Mouse (Mus musculus) urinary bladder, adult 18-20 months (tissue): ENCODE measurements at regions not wholly inside any gene's neighbourhood (a gene's known extent, or its start where the extent isn't known, plus 50 kb on each side); places are given as distances from the start of the nearest gene placed in this dataset.
"Not testable (repeated sequence)": the region's sequence is repeated elsewhere in the genome, so short reads cannot be mapped to it uniquely, and the experiment has no call there.

Experiments
- DNase-seq, 2 experiments: peaks; one replicate each; pipeline ENCODE4 v3.0.0; 2022; ENCODE audit warnings: low spot score in 2 of 2, mixed read lengths in 2 of 2

DNA sequence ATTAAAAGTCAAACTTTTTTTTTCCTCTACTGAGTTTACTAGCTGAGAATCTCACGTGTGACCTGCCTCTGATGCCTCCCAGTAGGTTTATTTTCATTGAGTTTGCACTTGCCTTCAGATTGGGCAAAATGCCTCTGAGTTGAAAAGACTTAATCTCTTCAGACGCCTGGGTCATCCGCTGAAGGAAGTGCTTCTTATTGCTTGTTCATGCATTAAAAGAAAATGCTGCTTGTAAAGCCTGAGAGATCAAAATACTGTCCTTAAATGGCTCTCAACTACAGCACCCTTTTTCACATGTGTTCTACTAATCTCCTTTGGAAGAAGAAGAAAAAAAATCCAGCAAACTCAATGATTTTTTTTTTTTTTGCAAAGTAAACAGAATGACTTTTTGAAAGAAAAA, 351.5 kb downstream of the Kcnh5 start:
- no peak for DNase-seq

DNA sequence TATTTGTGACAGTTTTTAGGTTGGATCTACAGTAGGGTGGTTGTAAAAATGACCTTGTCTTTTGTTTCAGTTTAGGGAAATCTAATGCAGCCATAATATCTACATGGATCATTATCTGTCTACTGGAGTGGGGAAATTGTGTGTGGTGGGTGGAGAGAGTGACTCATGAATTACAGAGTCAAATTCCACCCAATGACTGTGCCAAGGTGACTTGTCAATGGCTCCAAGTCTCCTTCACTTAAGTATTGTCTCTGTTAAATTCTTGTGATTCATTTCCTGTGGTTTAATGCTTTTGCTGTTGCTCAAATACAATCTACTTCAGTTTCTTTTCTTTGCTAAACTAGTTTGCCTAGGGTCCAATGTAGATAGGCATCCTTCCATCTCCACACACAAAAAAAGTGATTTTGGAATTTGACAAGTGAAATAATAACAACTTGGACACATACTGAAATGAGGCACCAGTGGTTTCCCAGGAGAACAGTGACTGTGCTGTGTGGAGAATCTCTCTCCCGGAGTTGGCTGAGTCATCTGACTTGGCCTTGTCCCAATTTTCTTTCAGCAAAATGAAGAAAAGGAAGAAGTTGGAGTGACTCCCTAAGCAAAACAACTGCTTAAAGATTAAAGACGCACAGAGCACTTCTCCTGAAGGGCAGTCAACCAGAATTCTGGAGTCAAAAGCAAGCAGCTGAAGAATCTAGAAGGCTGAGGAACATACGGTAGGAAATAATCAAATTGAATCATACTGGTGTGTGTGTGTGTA, 352.2 kb downstream of the Kcnh5 start:
- peak in 1 of 2 experiments; percentile 34 for DNase-seq

DNA sequence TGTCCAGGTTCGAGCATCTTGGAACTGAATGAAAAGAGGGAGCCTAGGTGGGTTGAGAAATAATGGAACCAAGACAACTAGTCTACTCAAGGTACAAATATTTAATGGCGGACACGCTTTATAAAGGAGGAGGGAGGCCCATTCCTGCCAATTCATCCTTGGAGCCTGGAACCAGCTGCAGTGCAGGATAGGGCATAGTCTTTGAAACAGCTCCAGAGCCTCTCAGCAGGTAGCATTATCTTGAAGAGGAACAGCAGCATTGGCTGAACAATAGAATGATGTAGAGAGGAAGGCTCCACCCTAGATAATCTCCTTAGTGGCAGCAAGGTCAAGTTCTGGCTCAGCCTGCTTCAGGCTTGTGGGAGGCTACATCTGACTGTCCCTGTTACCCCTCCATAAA, 361.0 kb downstream of the Kcnh5 start:
- not testable (repeated sequence) for DNase-seq

DNA sequence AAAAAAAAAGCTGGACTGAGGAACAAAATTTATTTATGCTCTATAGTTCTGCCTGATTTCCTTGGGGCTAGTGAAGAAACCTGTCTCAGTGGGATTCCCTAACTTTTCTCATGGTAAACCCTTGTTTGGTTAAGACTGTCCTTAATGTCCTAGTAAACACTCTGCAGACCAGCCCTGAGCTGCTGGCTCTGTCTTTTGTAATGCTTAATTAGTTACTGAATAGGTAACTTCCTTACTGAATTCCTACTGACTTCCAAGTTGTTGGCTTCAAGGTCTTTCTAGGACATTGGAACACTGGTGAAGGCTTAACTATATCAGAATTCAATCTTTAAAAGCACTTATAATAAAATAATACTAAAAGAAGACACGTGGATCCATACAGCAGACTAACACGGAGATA, 368.6 kb downstream of the Kcnh5 start:
- not testable (repeated sequence) for DNase-seq

DNA sequence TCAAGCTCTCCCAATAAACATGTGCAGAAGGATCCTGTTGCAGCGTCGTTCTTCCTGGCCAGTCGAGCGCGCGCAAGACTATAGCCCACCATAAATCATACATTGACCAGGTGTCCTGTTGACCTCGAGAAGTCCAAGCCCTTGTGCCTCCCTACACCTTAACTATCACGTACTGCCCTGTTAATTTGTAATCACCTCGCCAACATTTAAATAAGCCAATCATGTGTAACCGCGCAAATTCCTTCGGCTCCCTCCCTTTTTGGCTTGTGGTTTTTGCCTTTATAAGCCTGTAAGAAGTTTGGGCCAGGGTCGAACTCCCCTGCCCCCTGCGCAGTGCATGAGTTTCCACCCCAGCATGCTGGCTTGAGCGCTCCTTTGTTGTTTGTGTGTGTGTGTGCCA, 369.2 kb downstream of the Kcnh5 start:
- not testable (repeated sequence) for DNase-seq

GRCm38 (mm10) chr12:74803740-74804512, 373.2 kb downstream of the Kcnh5 start:
- no peak for DNase-seq

GRCm38 (mm10) chr12:74792036-74792435, 385.1 kb downstream of the Kcnh5 start:
- no peak for DNase-seq

GRCm38 (mm10) chr12:74762284-74762683, 414.8 kb downstream of the Kcnh5 start:
- DNase-seq = no peak

- DNase-seq = no peak
These were observed 428.9 kb upstream of the Gm11042 start for GRCm38 (mm10) chr12:74745051-74745450.

DNA sequence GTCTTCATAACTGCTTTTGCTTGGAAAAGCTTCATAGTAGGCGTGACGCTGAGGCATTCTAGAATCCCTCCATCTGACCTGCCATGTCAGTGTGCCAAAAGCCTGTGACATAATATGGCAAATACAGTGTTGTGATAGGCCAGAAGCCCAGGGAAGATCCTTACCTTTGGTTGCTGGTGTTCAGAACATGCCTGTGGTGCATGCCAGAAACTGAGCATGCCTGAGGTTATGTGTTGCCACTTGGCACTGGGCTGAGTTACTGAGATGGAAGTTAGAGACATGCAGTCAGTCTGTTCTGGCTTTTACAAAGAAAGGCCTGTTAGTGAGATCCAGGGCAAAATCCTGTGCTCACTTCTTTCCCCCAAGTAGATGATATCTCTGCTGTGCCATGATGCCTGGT, 412.7 kb upstream of the Gm11042 start:
- DNase-seq = no peak

DNA sequence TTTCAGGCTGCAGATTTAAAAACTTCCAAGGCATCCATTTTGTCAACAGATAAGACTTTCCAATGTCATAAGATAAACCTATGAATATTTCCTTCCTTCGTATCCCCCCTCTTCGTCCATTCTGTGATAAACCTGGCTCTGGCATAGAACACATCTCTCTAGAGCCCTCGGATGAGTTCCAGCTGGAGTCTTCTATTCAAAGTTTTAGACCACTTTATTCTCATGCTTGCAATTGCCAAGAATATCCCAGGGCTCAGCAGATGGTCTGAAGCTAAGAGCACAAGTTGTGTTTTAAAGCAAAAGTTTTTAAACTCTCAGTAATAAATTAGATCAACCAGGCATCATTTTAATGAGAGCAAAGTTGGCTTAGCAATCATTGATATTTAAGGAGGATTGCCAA, 363.0 kb upstream of the Gm11042 start:
- no peak for DNase-seq

- no peak for DNase-seq
These were observed 361.6 kb upstream of the Gm11042 start for GRCm38 (mm10) chr12:74677835-74678234.

DNA sequence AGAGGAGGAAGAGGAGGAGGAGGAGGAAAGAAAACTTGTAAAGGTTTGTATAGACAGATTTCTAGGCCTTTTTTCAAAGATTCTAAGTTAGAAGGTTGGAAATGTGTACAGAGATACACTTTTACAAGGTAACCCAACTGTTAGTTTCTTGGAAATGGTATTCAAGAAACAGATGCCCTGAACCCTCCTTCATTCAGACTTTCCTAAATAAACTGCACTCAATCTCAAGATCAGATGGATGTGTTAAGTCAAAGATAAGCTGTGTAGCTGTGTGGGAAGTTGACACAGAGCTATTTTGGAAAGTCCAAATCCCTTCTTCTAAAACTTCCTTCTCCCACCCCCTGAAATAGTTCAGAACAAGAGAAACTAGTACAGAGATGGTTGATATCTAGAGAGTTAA, 342.2 kb upstream of the Gm11042 start:
- DNase-seq = no peak

DNA sequence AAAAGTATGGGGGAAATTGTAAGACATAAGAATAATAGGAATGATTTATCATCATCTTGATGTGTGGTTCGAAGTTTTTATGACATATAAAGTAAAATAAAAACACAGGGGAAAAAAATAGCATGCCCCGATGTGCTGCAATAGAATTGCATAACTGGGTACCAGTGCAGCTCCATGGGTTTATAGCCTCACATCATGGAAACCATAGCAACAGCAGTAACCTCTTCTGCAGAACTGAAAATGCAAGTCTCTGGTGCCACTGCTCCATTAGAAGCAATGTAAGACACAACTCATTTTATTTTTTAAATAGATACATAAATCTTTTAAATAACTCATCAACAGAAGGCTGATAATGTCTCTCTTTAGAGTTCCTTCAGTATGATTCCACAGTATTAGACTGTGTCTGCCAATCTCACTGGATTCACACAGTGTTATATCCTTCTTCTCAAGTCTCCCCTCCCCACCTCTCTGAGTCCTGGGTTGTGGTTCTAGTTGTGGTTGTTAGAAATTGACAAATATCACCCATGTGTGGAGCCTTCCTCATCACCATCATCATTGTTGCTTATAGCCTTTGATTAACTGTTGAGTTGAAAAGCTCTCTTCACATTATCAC, 340.9 kb upstream of the Gm11042 start:
- DNase-seq = no peak

DNA sequence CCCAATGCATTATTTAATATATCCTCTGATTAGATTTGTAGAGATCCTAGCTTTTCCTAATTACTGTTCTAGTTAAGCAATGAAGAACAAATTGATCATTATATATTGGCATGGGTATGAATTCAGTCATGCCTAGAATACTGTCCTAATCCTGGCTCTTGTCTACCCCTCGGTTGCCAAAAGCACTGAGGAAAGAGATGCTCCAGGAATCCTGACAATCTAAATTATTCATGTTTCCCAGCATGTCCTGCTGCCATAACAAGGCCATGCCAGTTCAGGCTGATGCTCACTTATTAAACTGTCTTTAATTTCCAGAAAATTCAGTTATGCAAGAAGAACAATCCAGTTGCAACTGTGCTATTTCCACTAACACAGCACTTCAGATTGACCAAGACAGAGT, 335.1 kb upstream of the Gm11042 start:
- no peak for DNase-seq

GRCm38 (mm10) chr12:74632827-74633226, 316.6 kb upstream of the Gm11042 start:
- DNase-seq = no peak

DNA sequence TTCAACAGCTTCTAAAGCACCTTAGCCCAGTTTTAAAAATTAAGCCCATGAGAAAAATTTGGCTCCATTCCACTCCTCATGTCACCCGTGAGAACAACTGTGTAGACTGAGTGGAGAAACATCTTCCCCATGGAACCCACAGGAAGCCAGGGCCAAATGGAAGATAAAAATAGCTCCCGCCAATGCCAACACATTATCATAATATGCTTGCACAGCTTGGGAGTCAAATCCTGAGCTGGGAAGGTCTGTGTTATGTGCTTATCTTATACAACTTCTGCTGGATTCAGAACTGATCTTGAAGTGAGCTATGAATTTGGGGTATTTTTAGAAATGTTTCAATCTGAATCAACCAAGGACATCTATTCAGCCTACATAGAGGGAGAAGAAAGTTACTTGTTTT, 279.0 kb upstream of the Gm11042 start:
- no peak for DNase-seq

- DNase-seq = no peak
These were observed 238.4 kb upstream of the Gm11042 start for GRCm38 (mm10) chr12:74554599-74554998.

GRCm38 (mm10) chr12:74544172-74544571, 228.0 kb upstream of the Gm11042 start:
- DNase-seq = no peak

GRCm38 (mm10) chr12:74534882-74535281, 218.7 kb upstream of the Gm11042 start:
- no peak for DNase-seq

GRCm38 (mm10) chr12:74528983-74529566, 212.9 kb upstream of the Gm11042 start:
- peak in 1 of 2 experiments; percentile 65 for DNase-seq

- no peak for DNase-seq
These were observed 211.0 kb upstream of the Gm11042 start for GRCm38 (mm10) chr12:74527190-74527621.
